Mouse (Mus musculus): ENCODE results near the gene Gm10282.

Gene Gm10282

GRCm38 (mm10) chr8:72295679-72296078 lies 9.4 kb downstream of the Gm10282 start:
- DNase-seq = peak; percentile 84 to 90

- peak in 1 of 2 experiments; percentile 5 for DNase-seq
Observed at GRCm38 (mm10) chr8:72295125-72295524, 9.9 kb downstream of the Gm10282 start.

- no peak for DNase-seq
Observed at GRCm38 (mm10) chr8:72293309-72293708, 11.8 kb downstream of the Gm10282 start.

- DNase-seq = no peak
Observed at GRCm38 (mm10) chr8:72291104-72291503, 14.0 kb downstream of the Gm10282 start.

- DNase-seq = no peak
Observed at GRCm38 (mm10) chr8:72289051-72289450, 16.0 kb downstream of the Gm10282 start.

- DNase-seq = no peak
Observed at GRCm38 (mm10) chr8:72285285-72285684, 19.8 kb downstream of the Gm10282 start.

GRCm38 (mm10) chr8:72281634-72282033 lies 23.4 kb downstream of the Gm10282 start:
- peak; percentile 70 to 80 for DNase-seq

GRCm38 (mm10) chr8:72279151-72279550 lies 25.9 kb downstream of the Gm10282 start:
- no peak for DNase-seq

- no peak for DNase-seq
Observed at GRCm38 (mm10) chr8:72277244-72277643, 27.8 kb downstream of the Gm10282 start.

- no peak for DNase-seq
Observed at GRCm38 (mm10) chr8:72273807-72274206, 31.3 kb downstream of the Gm10282 start.

GRCm38 (mm10) chr8:72273111-72273770 lies 31.8 kb downstream of the Gm10282 start:
- no peak for DNase-seq

GRCm38 (mm10) chr8:72272361-72272760 lies 32.7 kb downstream of the Gm10282 start:
- peak; percentile 63 to 80 for DNase-seq

GRCm38 (mm10) chr8:72271691-72272090 lies 33.4 kb downstream of the Gm10282 start:
- DNase-seq = peak in 1 of 2 experiments; percentile 13

GRCm38 (mm10) chr8:72271051-72271660 lies 33.9 kb downstream of the Gm10282 start:
- no peak for DNase-seq

- DNase-seq = no peak
Observed at GRCm38 (mm10) chr8:72270606-72271005, 34.5 kb downstream of the Gm10282 start.

GRCm38 (mm10) chr8:72268356-72268755 lies 36.7 kb downstream of the Gm10282 start:
- DNase-seq = peak; percentile 83 to 91

- DNase-seq = no peak
Observed at GRCm38 (mm10) chr8:72267106-72267505, 38.0 kb downstream of the Gm10282 start.

GRCm38 (mm10) chr8:72266671-72267070 lies 38.4 kb downstream of the Gm10282 start:
- no peak for DNase-seq

GRCm38 (mm10) chr8:72265342-72265741 lies 39.7 kb downstream of the Gm10282 start:
- peak; percentile 64 to 76 for DNase-seq

GRCm38 (mm10) chr8:72263451-72263850 lies 41.6 kb downstream of the Gm10282 start:
- DNase-seq = no peak

- DNase-seq = no peak
Observed at GRCm38 (mm10) chr8:72262756-72263155, 42.3 kb downstream of the Gm10282 start.

GRCm38 (mm10) chr8:72261872-72262271 lies 43.2 kb downstream of the Gm10282 start:
- peak; percentile 45 to 60 for DNase-seq

- DNase-seq = no peak
Observed at GRCm38 (mm10) chr8:72261431-72261830, 43.6 kb downstream of the Gm10282 start.

- DNase-seq = peak; percentile 68 to 69
Observed at GRCm38 (mm10) chr8:72261019-72261418, 44.0 kb downstream of the Gm10282 start.

- DNase-seq = no peak
Observed at GRCm38 (mm10) chr8:72260585-72260984, 44.5 kb downstream of the Gm10282 start.

Data from kidney, postnatal 36 days (tissue).